Mouse (Mus musculus) CH12.LX (cell line): ENCODE measurements around the gene Lifr. TPM values are rescaled to one million over a fixed set of nuclear protein-coding genes. Genes with fewer than 3 reads are reported as not detected.

Experiments
- DNase-seq: peaks from one replicate; pipeline ENCODE4 v3.0.0-alpha.2; 2013; ENCODE audit errors: extremely low read depth
- H3K27ac ChIP-seq: 2 replicates; pipeline ENCODE4 v1.5.1; 2012; ENCODE audit warnings: low read depth, mild to moderate bottlenecking, control low read depth, moderate library complexity; ENCODE audit not compliant: insufficient read depth
- H3K27me3 ChIP-seq: replicated peaks from 2 replicates; pipeline ENCODE3; 2012; ENCODE audit warnings: inconsistent platforms
- H3K36me3 ChIP-seq, 2 experiments: replicated peaks in 1 of 2; 2 replicates each; pipeline versions ENCODE3 to v1.6.1; 2012; ENCODE audit warnings: inconsistent platforms in 1 of 2, low read length in 1 of 2, mild to moderate bottlenecking in 1 of 2, mixed read lengths in 1 of 2, moderate library complexity in 1 of 2; ENCODE audit not compliant: control insufficient read depth in 1 of 2, insufficient read depth in 1 of 2
- H3K4me1 ChIP-seq, 2 experiments: 2 replicates each; pipeline ENCODE4 v1.6.1; 2012; ENCODE audit warnings: inconsistent platforms in 1 of 2, moderate library complexity in 1 of 2; ENCODE audit not compliant: insufficient read depth in 2 of 2, control insufficient read depth in 1 of 2
- H3K4me2 ChIP-seq: 2 replicates; pipeline ENCODE4 v1.6.1; 2012; ENCODE audit warnings: low read depth, mild to moderate bottlenecking, control low read depth; ENCODE audit not compliant: poor library complexity, insufficient read depth, severe bottlenecking
- H3K4me3 ChIP-seq, 3 experiments: fragments of 150-350 bp in 1 of 3; sonication (generic) in 1 of 3; replicated peaks in 1 of 3; 2 replicates each; pipeline versions ENCODE3 to v1.5.1; 2011 to 2012; ENCODE audit warnings: low read depth in 2 of 3, low read length in 2 of 3, mild to moderate bottlenecking in 2 of 3, moderate library complexity in 2 of 3, control low read depth in 1 of 3, improper control_type of control experiment in 1 of 3, inconsistent platforms in 1 of 3, mixed read lengths in 1 of 3; ENCODE audit not compliant: poor library complexity in 1 of 3
- H3K79me2 ChIP-seq: replicated peaks from 2 replicates; pipeline ENCODE4 v1.6.1; 2012; ENCODE audit warnings: mild to moderate bottlenecking, moderate library complexity; ENCODE audit not compliant: control insufficient read depth, poor library complexity, insufficient read depth, severe bottlenecking; ENCODE audit errors: extremely low read depth
- H3K9ac ChIP-seq: 2 replicates; pipeline ENCODE4 v1.6.1; 2012; ENCODE audit warnings: low read depth, mild to moderate bottlenecking, control low read depth, moderate library complexity; ENCODE audit not compliant: insufficient read depth
- H3K9me3 ChIP-seq: replicated peaks from 2 replicates; pipeline ENCODE3; 2012; ENCODE audit warnings: low read length, inconsistent platforms, mixed read lengths
- BHLHE40 ChIP-seq: IDR thresholded peaks from 2 replicates; pipeline ENCODE4 v1.6.1; 2011; ENCODE audit warnings: mild to moderate bottlenecking, low read depth, low read length, improper control_type of control experiment
- CHD1 ChIP-seq: IDR thresholded peaks from 2 replicates; pipeline ENCODE4 v1.6.1; 2012; ENCODE audit warnings: low read depth, low read length, improper control_type of control experiment, inconsistent platforms
- CHD2 ChIP-seq: IDR thresholded peaks from 2 replicates; pipeline ENCODE4 v1.6.1; 2011; ENCODE audit warnings: low read length, improper control_type of control experiment
- CTCF ChIP-seq, 2 experiments: IDR thresholded peaks in 1 of 2; conservative IDR thresholded peaks in 1 of 2; 2 replicates each; pipeline ENCODE4 v1.5.1; 2011 to 2012; ENCODE audit warnings: low read depth in 2 of 2, low read length in 2 of 2, improper control_type of control experiment in 1 of 2, inconsistent platforms in 1 of 2, mild to moderate bottlenecking in 1 of 2, moderate library complexity in 1 of 2
- E2F4 ChIP-seq: IDR thresholded peaks from 2 replicates; pipeline ENCODE4 v1.6.1; 2011; ENCODE audit warnings: low read depth, low read length, improper control_type of control experiment; ENCODE audit not compliant: insufficient replicate concordance
- ELF1 ChIP-seq: IDR thresholded peaks from 2 replicates; pipeline ENCODE4 v1.6.1; 2014; ENCODE audit warnings: low read depth, mild to moderate bottlenecking, inconsistent platforms, low read length, improper control_type of control experiment
- ETS1 ChIP-seq: conservative IDR thresholded peaks from 2 replicates; pipeline ENCODE4 v1.6.1; 2012; ENCODE audit warnings: low read depth, mild to moderate bottlenecking, inconsistent platforms, low read length, improper control_type of control experiment, moderate library complexity
- HCFC1 ChIP-seq: IDR thresholded peaks from 2 replicates; pipeline ENCODE4 v1.6.1; 2012; ENCODE audit warnings: low read depth, mild to moderate bottlenecking, inconsistent platforms, low read length, improper control_type of control experiment
- JUND ChIP-seq: conservative IDR thresholded peaks from 2 replicates; pipeline ENCODE4 v1.6.1; 2011; ENCODE audit warnings: low read depth, low read length, improper control_type of control experiment
- MAZ ChIP-seq: IDR thresholded peaks from 2 replicates; pipeline ENCODE4 v1.6.1; 2012; ENCODE audit warnings: low read depth, mild to moderate bottlenecking, inconsistent platforms, low read length, improper control_type of control experiment, moderate library complexity
- MEF2A ChIP-seq: IDR thresholded peaks from 2 replicates; pipeline ENCODE4 v1.6.1; 2014; ENCODE audit warnings: low read depth, mild to moderate bottlenecking, inconsistent platforms, low read length, improper control_type of control experiment, borderline replicate concordance
- MXI1 ChIP-seq: IDR thresholded peaks from 2 replicates; pipeline ENCODE4 v1.6.1; 2011; ENCODE audit warnings: mild to moderate bottlenecking, low read depth, low read length, improper control_type of control experiment
- NELFE ChIP-seq: IDR thresholded peaks from 2 replicates; pipeline ENCODE4 v1.6.1; 2011; ENCODE audit warnings: low read depth, low read length, improper control_type of control experiment
- PAX5 ChIP-seq: IDR thresholded peaks from 2 replicates; pipeline ENCODE4 v1.6.1; 2012; ENCODE audit warnings: low read length, inconsistent platforms, mixed read lengths
- POLR2A ChIP-seq: IDR thresholded peaks from 2 replicates; pipeline ENCODE4 v1.6.1; 2011; ENCODE audit warnings: low read depth, mild to moderate bottlenecking, improper control_type of control experiment, low read length
- POLR2AphosphoS2 ChIP-seq: IDR thresholded peaks from 2 replicates; pipeline ENCODE4 v1.6.1; 2011; ENCODE audit warnings: low read depth, low read length, improper control_type of control experiment
- RAD21 ChIP-seq: IDR thresholded peaks from 2 replicates; pipeline ENCODE4 v1.6.1; 2011; ENCODE audit warnings: low read depth, mild to moderate bottlenecking, low read length, improper control_type of control experiment, moderate library complexity
- SIN3A ChIP-seq: IDR thresholded peaks from 2 replicates; pipeline ENCODE4 v1.6.1; 2012; ENCODE audit warnings: low read length, improper control_type of control experiment, inconsistent platforms
- SMC3 ChIP-seq: IDR thresholded peaks from 2 replicates; pipeline ENCODE4 v1.6.1; 2011; ENCODE audit warnings: low read depth, low read length, improper control_type of control experiment
- ZKSCAN1 ChIP-seq: IDR thresholded peaks from 2 replicates; pipeline ENCODE4 v1.6.1; 2012; ENCODE audit warnings: low read depth, inconsistent platforms, low read length, improper control_type of control experiment, borderline replicate concordance
- ZMIZ1 ChIP-seq: IDR thresholded peaks from 2 replicates; pipeline ENCODE4 v1.6.1; 2012; ENCODE audit warnings: low read depth, mild to moderate bottlenecking, inconsistent platforms, low read length, improper control_type of control experiment
- ZNF384 ChIP-seq: IDR thresholded peaks from 2 replicates; pipeline ENCODE4 v1.6.1; 2012; ENCODE audit warnings: low read depth, low read length, improper control_type of control experiment, inconsistent platforms
- dilution Hi-C: fragments of 300-500 bp; cut with MboI; formaldehyde crosslinking; loops from 2 replicates; pipeline ENCODE4 v1.14.3; 2020; ENCODE audit warnings: low sequenced_read_pairs; ENCODE audit not compliant: extremely low pct_unique_long_range_greater_than_20kb, extremely low pct_ligation_motif_present
- in situ Hi-C: fragments of 300-500 bp; cut with MboI; formaldehyde crosslinking; loops from 3 replicates; pipeline ENCODE4 v1.14.3; 2019; ENCODE audit warnings: low sequenced_read_pairs, low pct_ligation_motif_present, low pct_unique_long_range_greater_than_20kb, mixed read lengths
- polyA plus RNA-seq: library from polyadenylated mRNA; unstranded; fragments of >175 nt; gene quantifications from 2 replicates; pipeline ENCODE4 v1.2.1, GENCODE M21; 2012; ENCODE audit warnings: low read depth; ENCODE audit not compliant: insufficient read length
- total RNA-seq, 2 experiments: library from RNA; depleted of rRNA; stranded (reverse); fragments of 300-350 nt in 1 of 2; fragments of >200 nt in 1 of 2; gene quantifications; 2 replicates each; pipeline ENCODE4 v1.2.3; 2012 to 2014

Lifr gene
- total and polyA plus RNA-seq, 3 experiments, result 0.03 TPM; not detected in 2

DNA sequence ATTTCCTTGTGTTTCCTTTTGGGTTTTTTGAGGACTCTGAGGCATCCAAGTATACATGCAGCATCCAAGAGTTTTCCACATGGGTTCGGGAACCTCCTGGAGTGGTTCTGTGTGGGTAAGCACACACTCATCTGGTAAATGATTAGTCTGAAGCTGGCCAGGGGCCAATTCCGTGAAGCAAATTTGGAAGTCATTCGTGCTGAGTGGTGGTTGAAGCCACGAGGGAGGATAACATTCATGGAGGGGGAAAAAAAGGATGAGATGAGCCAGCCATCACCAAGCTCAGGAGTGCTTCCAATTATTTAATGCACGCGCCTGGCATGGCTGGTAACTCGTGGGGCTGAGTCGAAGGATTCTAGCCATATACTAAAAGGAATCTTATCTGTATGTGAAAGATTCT is 56.1 kb downstream of the Lifr start:
- Histone ChIP-seq H3K4me1 (no peaks in the 10 kb centered on the region), H3K9ac (no peak overlapping the region), H3K4me2 (no peak overlapping the region), H3K36me3 (no peaks in the 10 kb centered on the region), H3K27ac (no peak overlapping the region), H3K79me2 (no peaks in the 10 kb centered on the region), H3K4me3 (no peak overlapping the region), H3K9me3 (no peaks in the 10 kb centered on the region), H3K27me3 (peaks cover 64% of the 10 kb centered on the region)
- dilution Hi-C loops, result no loop called here
- DNase-seq, result no peak
- in situ Hi-C loops, result no loop called here
- TF ChIP-seq PAX5 (no peak), MAZ (no peak), RAD21 (no peak), NELFE (no peak), ELF1 (no peak), SMC3 (no peak), ZMIZ1 (no peak), POLR2A (no peak), ZKSCAN1 (no peak), CHD2 (no peak), SIN3A (no peak), MEF2A (no peak), JUND (no peak)

DNA sequence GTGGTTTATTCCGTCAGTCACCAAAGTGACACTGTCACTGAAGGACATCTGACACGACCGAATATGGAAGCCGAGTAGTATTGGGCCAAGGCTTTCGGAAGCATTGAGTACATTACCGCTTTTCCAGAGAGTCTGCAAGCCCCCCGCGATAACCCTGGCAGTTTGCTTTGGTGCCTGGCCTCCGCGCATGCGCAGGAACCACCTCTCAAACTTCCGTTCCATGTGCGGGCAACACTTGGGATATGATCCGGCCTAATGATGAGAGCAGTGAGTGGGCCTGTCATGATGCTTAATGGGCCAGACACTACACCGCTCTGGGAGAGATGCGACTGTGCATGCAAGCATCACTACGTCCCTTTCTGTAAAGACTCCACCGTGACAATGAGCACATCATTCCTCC is 59.4 kb downstream of the Lifr start:
- H3K9me3 ChIP-seq, result no peaks in the 10 kb centered on the region
- dilution Hi-C loops (no loop called here), in situ Hi-C loops (no loop called here)
- no peak for TF ChIP-seq BHLHE40
- TF ChIP-seq POLR2AphosphoS2, result no peak
- no peak for TF ChIP-seq PAX5
- no peak for TF ChIP-seq SIN3A
- no peak for TF ChIP-seq ZNF384
- TF ChIP-seq HCFC1, result no peak
- no peak for TF ChIP-seq JUND
- TF ChIP-seq MXI1, result no peak
- TF ChIP-seq CTCF (conservative IDR thresholded peaks at IDR 0.05 in 1 of 2, IDR thresholded peaks at IDR 0.05 in 1 of 2; ENCODE audit: low read depth in 2 of 2, low read length in 2 of 2), result no peak
- TF ChIP-seq CHD1, result no peak
- TF ChIP-seq ETS1, result no peak
- TF ChIP-seq E2F4, result no peak
- H3K27ac ChIP-seq, result no peak overlapping the region
- no peaks in the 10 kb centered on the region for H3K4me1 ChIP-seq
- no peak overlapping the region for H3K9ac ChIP-seq
- H3K27me3 ChIP-seq, result peaks cover 72% of the 10 kb centered on the region
- no peaks in the 10 kb centered on the region for H3K79me2 ChIP-seq
- no peak overlapping the region for H3K4me2 ChIP-seq
- no peak for DNase-seq
- no peak overlapping the region for H3K4me3 ChIP-seq
- no peaks in the 10 kb centered on the region for H3K36me3 ChIP-seq
